Mouse (Mus musculus) small intestine, adult 2 months (tissue): ENCODE results near the gene Nell1. TPM values are rescaled to one million over a fixed set of nuclear protein-coding genes. Genes with fewer than 3 reads are reported as not detected.

ENCODE experiments used
- H3K27ac ChIP-seq: fragments of 200-500 bp; 2 replicates; pipeline ENCODE4 v1.5.1; 2012; ENCODE audit warnings: low read depth, low read length, control low read depth, inconsistent platforms; ENCODE audit not compliant: insufficient read depth
- H3K27me3 ChIP-seq: fragments of 200-500 bp; 2 replicates; pipeline ENCODE4 v1.6.1; 2012; ENCODE audit warnings: mild to moderate bottlenecking, moderate library complexity, low read length, inconsistent platforms; ENCODE audit not compliant: control insufficient read depth, insufficient read depth
- H3K36me3 ChIP-seq: fragments of 200-500 bp; 2 replicates; pipeline ENCODE4 v1.6.1; 2012; ENCODE audit warnings: mild to moderate bottlenecking, low read length, control low read depth, inconsistent platforms; ENCODE audit not compliant: control insufficient read depth, insufficient read depth
- H3K4me1 ChIP-seq: fragments of 200-500 bp; 2 replicates; pipeline ENCODE4 v1.6.1; 2012; ENCODE audit warnings: low read length, inconsistent platforms, mixed read lengths; ENCODE audit not compliant: control insufficient read depth, insufficient read depth, insufficient read length
- H3K4me3 ChIP-seq: fragments of 200-500 bp; 2 replicates; pipeline ENCODE4 v1.5.1; 2012; ENCODE audit warnings: low read depth, mild to moderate bottlenecking, control low read depth, inconsistent platforms, low read length, moderate library complexity
- CTCF ChIP-seq: fragments of 200-500 bp; IDR thresholded peaks from 2 replicates; pipeline ENCODE4 v1.5.1; 2012; ENCODE audit warnings: low read depth, mild to moderate bottlenecking, control low read depth, inconsistent platforms, low read length, moderate library complexity, mixed read lengths; ENCODE audit not compliant: insufficient replicate concordance, insufficient read length; ENCODE audit errors: extremely low read depth
- POLR2A ChIP-seq: fragments of 200-500 bp; IDR thresholded peaks from 2 replicates; pipeline ENCODE4 v1.6.1; 2012; ENCODE audit warnings: low read depth, mild to moderate bottlenecking, control low read depth, inconsistent platforms, low read length, moderate library complexity
- WGBS: fragments of 180-500 bp; shearing (Covaris S2); methylation state at CpG from one replicate; pipeline ENCODE4 v1.1.7; 2018; 5-methylcytosine and 5-hydroxymethylcytosine counted together
- polyA plus RNA-seq: library from polyadenylated mRNA; depleted of rRNA; stranded (reverse); fragments of >200 nt; gene quantifications from 2 replicates; pipeline ENCODE4 v1.2.3, GENCODE M21; 2012

Gene Nell1
- polyA plus RNA-seq, 1 experiment = 0.32 TPM

DNA sequence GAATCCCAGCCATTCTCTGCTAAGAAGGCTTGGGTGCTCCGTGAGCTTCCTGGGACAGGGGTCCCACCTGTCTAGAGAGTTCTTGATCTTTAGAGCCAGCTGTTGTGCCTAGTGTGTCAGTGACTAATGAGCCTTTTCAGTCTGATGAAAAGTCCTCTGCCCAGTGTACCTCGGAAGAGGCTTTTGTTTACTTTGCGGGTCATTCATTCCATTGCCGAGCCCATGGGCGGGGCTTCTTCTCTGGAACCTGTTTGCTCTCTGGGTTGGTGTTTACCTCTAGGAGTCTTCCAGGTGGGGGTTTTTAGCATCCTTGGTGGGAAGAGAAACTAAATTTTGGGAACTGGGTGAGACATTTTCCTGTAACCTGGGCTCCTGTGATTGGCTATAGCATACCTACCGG, 10.0 kb downstream of the Nell1 start:
- no peaks in the 10 kb centered on the region for H3K4me1 ChIP-seq
- 22% methylated on average over 6 of the region's 6 CpGs for WGBS
- TF ChIP-seq POLR2A = no peak
- no peak for TF ChIP-seq CTCF
- no peaks in the 10 kb centered on the region for H3K36me3 ChIP-seq
- no peak overlapping the region for H3K27ac ChIP-seq
- no peak overlapping the region for H3K4me3 ChIP-seq
- no peaks in the 10 kb centered on the region for H3K27me3 ChIP-seq

DNA sequence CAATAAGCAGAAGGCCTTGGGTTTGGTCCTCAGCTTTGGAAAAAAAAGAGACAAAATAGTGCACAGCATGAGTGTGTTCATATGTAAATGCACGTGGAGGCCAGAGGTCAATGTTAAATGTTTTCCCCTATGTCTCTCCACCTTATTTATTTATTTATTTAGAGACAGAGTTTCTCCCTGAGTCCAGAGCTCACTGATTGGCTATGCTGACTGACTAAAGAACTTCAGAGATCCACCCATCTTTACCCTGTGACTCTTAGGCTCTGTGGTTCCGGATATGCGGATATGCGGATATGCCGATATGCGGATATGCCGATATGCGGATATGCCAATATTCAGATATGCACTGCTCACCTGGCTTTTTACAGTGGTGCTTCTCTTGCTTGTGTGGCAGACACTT, 11.3 kb downstream of the Nell1 start:
- H3K4me3 ChIP-seq = no peak overlapping the region
- TF ChIP-seq CTCF (no peak), POLR2A (no peak)
- 95% methylated on average over 8 of the region's 8 CpGs for WGBS
- no peaks in the 10 kb centered on the region for H3K4me1 ChIP-seq
- H3K27ac ChIP-seq = no peak overlapping the region
- no peaks in the 10 kb centered on the region for H3K27me3 ChIP-seq
- H3K36me3 ChIP-seq = no peaks in the 10 kb centered on the region

DNA sequence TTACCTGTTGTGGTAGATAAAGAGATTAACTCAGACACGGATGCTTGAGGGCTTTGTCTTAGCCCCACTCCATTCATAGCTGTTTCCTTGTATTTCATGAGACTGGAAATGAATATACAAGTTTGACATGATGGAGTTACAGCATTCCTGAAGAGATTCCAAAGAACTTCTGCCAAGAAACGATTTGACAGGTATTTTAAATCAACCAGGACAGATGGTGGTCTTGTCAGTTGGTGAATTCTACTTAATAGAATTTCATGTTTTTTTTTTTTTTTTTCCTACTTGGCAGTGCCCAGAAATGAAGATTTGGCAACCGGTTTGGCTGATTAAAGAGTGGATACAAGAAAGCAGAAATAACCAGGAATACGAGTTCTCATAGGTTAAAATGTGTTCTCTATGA, 24.7 kb downstream of the Nell1 start:
- WGBS = 66% methylated on average over 4 of the region's 4 CpGs
- TF ChIP-seq POLR2A (no peak), CTCF (no peak)

DNA sequence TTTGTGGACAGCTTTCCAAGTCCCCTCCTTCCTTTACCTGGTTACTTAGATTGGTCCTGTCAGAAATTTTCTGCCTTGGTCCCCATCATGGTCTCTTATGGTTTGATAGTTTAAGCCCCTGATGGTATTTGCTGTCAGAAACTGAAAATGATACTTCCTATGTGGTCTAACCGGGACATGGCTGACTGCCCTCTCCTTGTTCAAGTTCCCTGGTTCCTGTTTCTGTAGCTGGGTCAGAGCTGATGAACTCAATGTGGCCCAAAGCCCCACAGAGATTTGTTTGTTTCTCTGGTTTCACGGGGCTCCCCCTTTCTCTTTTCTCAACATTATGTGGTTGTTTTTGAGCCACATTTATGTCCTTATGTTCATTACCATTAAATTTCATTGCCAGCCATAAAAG, 30.6 kb downstream of the Nell1 start:
- WGBS = 42% methylated on average over 2 of the region's 2 CpGs

More for the DNA sequence above, 24.7 kb downstream of the Nell1 start:
- Histone ChIP-seq H3K27ac (no peak overlapping the region), H3K4me3 (no peak overlapping the region), H3K27me3 (no peaks in the 10 kb centered on the region), H3K4me1 (no peaks in the 10 kb centered on the region), H3K36me3 (no peaks in the 10 kb centered on the region)

DNA sequence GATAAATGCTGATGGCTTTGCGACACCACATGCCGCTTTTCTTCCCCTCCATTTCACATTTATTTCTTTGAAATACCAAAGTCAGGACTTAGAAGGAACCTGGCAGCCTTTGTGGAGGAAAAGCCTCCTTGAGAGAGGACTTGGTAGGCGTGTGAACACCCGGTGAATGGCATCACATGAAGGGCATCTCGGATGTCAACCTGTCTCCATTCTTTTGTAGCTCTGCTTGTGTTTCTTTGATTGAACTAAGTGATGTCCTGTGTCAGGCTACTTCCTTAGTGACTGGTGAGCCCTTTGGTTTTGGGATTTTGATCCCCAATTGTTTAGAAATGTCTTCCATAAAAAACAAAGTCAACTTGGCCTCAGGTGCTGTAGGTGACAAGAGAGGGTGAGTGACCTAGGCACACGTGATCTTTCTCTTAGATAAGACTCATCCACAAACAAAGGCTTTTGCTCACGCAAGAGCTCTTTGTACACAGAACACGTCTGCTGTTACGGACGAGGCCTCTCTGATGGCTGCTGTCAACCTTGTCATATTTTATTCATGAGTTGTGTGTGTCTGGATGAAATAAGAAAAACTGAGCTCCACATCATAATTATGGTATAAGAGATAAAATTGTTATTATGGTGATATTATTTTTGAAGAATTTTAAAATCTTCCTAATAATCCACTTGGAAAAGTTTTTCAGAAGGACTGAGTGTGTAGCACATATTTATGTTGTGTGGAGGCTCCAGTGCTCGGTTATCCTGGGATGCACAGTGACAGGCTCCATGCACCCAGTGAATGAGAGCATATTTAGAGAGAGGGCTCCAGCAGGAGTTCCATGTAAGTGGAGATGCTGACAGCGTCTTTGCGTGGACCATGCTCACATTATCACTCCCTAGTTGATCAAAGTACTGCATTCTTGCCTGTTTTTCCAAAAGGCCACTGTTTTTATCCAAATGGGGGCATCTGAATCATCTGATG, 60.8 kb downstream of the Nell1 start:
- Histone ChIP-seq H3K27ac (no peak overlapping the region), H3K4me1 (no peaks in the 10 kb centered on the region), H3K27me3 (no peaks in the 10 kb centered on the region), H3K4me3 (no peak overlapping the region), H3K36me3 (no peaks in the 10 kb centered on the region)
- TF ChIP-seq POLR2A (no peak), CTCF (no peak)
- WGBS = 59% methylated on average over 13 of the region's 13 CpGs

More for the DNA sequence above, 30.6 kb downstream of the Nell1 start:
- H3K36me3 ChIP-seq = no peaks in the 10 kb centered on the region
- TF ChIP-seq POLR2A (no peak), CTCF (no peak)
- H3K27me3 ChIP-seq = no peaks in the 10 kb centered on the region
- H3K4me3 ChIP-seq = no peak overlapping the region
- no peaks in the 10 kb centered on the region for H3K4me1 ChIP-seq
- no peak overlapping the region for H3K27ac ChIP-seq

DNA sequence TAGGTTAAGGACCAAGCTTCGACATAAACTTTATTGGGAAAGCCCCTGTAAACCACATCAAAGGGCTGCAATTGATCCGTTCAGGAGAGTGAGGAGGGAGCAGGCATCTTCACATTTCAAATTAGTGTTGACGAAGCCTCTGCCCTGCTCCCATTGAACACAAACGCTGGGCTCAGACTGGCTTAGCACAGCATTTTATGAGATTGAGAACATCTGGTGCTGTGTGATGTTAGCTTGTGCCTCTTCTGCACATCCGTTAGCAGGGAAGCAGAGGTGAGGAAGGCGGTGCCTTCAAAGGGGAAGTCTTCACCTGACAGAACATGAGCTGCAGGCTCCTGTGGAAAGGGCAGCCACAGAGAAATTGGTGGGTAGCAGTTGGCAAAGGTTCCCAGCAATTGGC, 66.4 kb downstream of the Nell1 start:
- WGBS = 41% methylated on average over 6 of the region's 6 CpGs
- Histone ChIP-seq H3K4me1 (no peaks in the 10 kb centered on the region), H3K4me3 (no peak overlapping the region), H3K27ac (no peak overlapping the region), H3K27me3 (no peaks in the 10 kb centered on the region), H3K36me3 (no peaks in the 10 kb centered on the region)
- TF ChIP-seq POLR2A = no peak
- TF ChIP-seq CTCF = no peak

DNA sequence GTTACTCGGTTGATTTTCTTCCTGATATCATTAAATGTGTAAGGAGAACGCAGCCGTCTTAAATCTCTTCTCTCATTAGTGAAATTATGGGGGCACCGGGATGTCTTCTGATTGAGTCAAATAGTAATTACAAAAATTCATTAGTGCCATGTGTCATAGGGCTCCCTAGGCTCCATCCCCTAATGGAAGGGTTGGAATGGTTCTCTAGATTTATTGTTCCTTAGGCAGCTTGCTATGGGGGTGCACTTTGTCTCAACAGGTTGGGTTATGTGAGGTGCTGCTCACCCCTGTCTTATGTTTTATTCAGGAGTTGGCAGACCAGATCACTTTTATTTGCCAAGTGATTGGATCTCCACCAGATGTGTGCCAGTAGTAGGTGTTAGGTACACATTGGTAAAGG, 75.5 kb downstream of the Nell1 start:
- Histone ChIP-seq H3K4me1 (no peaks in the 10 kb centered on the region), H3K36me3 (no peaks in the 10 kb centered on the region), H3K27ac (no peak overlapping the region), H3K4me3 (no peak overlapping the region), H3K27me3 (no peaks in the 10 kb centered on the region)
- WGBS = 90% methylated on average over 4 of the region's 4 CpGs
- no peak for TF ChIP-seq CTCF
- TF ChIP-seq POLR2A = no peak
